Mouse (Mus musculus) brain, embryonic 14.5 days (tissue): ENCODE data around the gene Siah1a.

Experiments used
- CTCF ChIP-seq: fragments of 200-500 bp; IDR thresholded peaks from 2 replicates; pipeline ENCODE4 v1.5.1; 2012; ENCODE audit warnings: inconsistent platforms, mild to moderate bottlenecking, moderate library complexity, borderline replicate concordance; ENCODE audit not compliant: insufficient read depth, insufficient read length; ENCODE audit errors: extremely low read depth
- POLR2A ChIP-seq: fragments of 200-500 bp; IDR thresholded peaks from 2 replicates; pipeline ENCODE4 v1.6.1; 2012; ENCODE audit warnings: mild to moderate bottlenecking, inconsistent platforms, borderline replicate concordance; ENCODE audit not compliant: poor library complexity, insufficient read depth, insufficient read length, severe bottlenecking; ENCODE audit errors: extremely low read depth

DNA sequence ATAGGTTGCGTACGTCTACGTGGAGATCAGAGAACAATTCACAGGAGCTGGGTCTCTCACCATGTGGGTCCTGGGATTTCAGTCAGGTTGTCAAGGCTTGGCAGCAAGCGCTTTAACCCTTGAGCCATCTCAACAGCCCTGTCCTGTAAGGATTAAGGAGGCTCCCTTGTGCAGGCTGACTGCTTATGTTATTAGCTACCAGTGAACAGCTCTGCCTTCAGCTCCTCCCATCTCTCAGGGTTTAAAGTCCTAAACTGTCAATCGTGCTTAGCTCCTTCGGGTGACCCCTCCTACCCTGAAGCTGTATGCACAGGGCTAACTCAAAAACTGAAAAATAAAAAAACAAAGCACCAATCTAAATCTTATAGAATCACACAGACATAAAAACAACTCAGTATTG lies 45.8 kb upstream of the Siah1a start:
- TF ChIP-seq POLR2A (no peak), CTCF (no peak)
